Comparison of ENCODE assay signal across 12 mouse cellular contexts in the genomic region with DNA sequence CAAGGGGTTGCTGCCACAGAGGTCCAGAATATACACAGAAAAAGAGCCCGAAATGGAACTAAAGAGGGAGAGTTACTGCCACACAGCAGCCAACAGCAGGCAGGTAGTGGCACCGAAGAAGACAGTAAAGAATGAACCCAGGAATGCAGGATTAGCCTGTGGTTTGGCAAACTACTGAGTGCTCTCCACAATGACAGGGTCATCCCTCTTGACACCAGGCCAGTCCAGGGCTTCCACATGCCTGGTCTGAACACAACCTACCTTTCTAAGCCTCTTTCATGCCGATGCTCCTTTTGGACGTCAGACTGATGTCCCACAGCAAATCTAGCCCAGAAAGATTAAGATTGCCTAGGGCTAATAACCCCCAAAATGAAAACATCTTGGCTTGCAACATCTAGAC.
"Had no signal": no experiment of that assay in that cellular context is flagged by ENCODE, and none has a peak within 500 bp of the region (broad histone marks: within the 10 kb centered on the region; RNA-seq: fewer than 3 reads in every experiment).

No protein-coding gene starts in this region.

- DNase-seq: retina, postnatal 1 day; right cerebral cortex, adult 18-20 months; right cerebral cortex, postnatal 14 days; right cerebral cortex, postnatal 25 days; right cerebral cortex, postnatal 4 days; spleen, adult 18-20 months; thymus, adult 18-20 months; thymus, adult 2 months; thymus, postnatal 14 days; thymus, postnatal 25 days; thymus, postnatal 36 days; thymus, postnatal 4 days had no signal
